Mouse (Mus musculus) spleen, adult 2 months (tissue): ENCODE data around the gene Casp2.

ENCODE experiments used
- CTCF ChIP-seq: fragments of 200-500 bp; IDR thresholded peaks from 2 replicates; pipeline ENCODE4 v1.5.1; 2011; ENCODE audit warnings: mild to moderate bottlenecking, inconsistent platforms; ENCODE audit not compliant: insufficient read depth, insufficient read length, insufficient replicate concordance; ENCODE audit errors: extremely low read depth
- POLR2A ChIP-seq: fragments of 200-500 bp; IDR thresholded peaks from 2 replicates; pipeline ENCODE4 v1.6.1; 2011; ENCODE audit warnings: low read depth, low read length, inconsistent platforms

DNA sequence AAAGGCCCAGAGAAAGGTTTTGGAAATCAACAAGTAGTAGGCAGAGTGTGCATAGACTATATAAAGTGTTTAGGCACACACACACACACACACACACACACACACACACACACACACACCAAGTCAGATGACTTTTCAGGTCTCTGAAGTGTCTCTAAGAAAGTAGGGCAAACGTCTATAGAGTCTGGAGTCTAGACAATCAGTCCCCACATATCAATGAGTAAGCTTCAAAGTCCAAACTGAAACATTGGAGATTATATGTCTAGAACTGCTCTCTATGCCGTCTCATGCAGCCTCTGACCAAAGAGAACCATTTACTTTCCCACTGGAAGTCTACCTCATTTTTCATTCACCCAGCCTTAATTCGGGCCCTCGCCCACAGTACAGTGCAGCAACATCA, 39.7 kb upstream of the Casp2 start:
- TF ChIP-seq CTCF = no peak
- no peak for TF ChIP-seq POLR2A
